Mouse (Mus musculus) thymus, postnatal 25 days (tissue): ENCODE results near the gene Astn1.

Source experiments
- DNase-seq: peaks from one replicate; pipeline ENCODE4 v3.0.0; 2022

Gene Astn1

GRCm38 (mm10) chr1:158421451-158421850 lies 59.4 kb downstream of the Astn1 start:
- no peak for DNase-seq

- DNase-seq: no peak
Measured at GRCm38 (mm10) chr1:158422739-158423138, 60.7 kb downstream of the Astn1 start.

GRCm38 (mm10) chr1:158446071-158446470 lies 84.0 kb downstream of the Astn1 start:
- DNase-seq: no peak

GRCm38 (mm10) chr1:158447956-158448355 lies 85.9 kb downstream of the Astn1 start:
- DNase-seq: no peak

- DNase-seq: no peak
Measured at GRCm38 (mm10) chr1:158452675-158453074, 90.6 kb downstream of the Astn1 start.

- DNase-seq: no peak
Measured at GRCm38 (mm10) chr1:158453587-158453986, 91.5 kb downstream of the Astn1 start.

GRCm38 (mm10) chr1:158463975-158464374 lies 101.9 kb downstream of the Astn1 start:
- no peak for DNase-seq

GRCm38 (mm10) chr1:158465286-158465685 lies 103.2 kb downstream of the Astn1 start:
- DNase-seq: no peak

GRCm38 (mm10) chr1:158477841-158478240 lies 115.8 kb downstream of the Astn1 start:
- no peak for DNase-seq

GRCm38 (mm10) chr1:158480285-158480684 lies 118.2 kb downstream of the Astn1 start:
- no peak for DNase-seq

GRCm38 (mm10) chr1:158483733-158484132 lies 121.7 kb downstream of the Astn1 start:
- DNase-seq: no peak

GRCm38 (mm10) chr1:158489521-158490021 lies 127.5 kb downstream of the Astn1 start:
- no peak for DNase-seq

- DNase-seq: no peak
Measured at GRCm38 (mm10) chr1:158490175-158490574, 128.1 kb downstream of the Astn1 start.

GRCm38 (mm10) chr1:158493289-158493688 lies 131.2 kb downstream of the Astn1 start:
- no peak for DNase-seq

GRCm38 (mm10) chr1:158500140-158500539 lies 138.1 kb downstream of the Astn1 start:
- no peak for DNase-seq

GRCm38 (mm10) chr1:158501019-158501418 lies 138.9 kb downstream of the Astn1 start:
- no peak for DNase-seq

- no peak for DNase-seq
Measured at GRCm38 (mm10) chr1:158507610-158508009, 145.5 kb downstream of the Astn1 start.

- no peak for DNase-seq
Measured at GRCm38 (mm10) chr1:158509112-158509855, 147.2 kb downstream of the Astn1 start.

- DNase-seq: no peak
Measured at GRCm38 (mm10) chr1:158510478-158511207, 148.6 kb downstream of the Astn1 start.

GRCm38 (mm10) chr1:158512089-158512488 lies 150.0 kb downstream of the Astn1 start:
- DNase-seq: no peak

- DNase-seq: no peak
Measured at GRCm38 (mm10) chr1:158512636-158513035, 150.6 kb downstream of the Astn1 start.

GRCm38 (mm10) chr1:158513572-158513971 lies 151.5 kb downstream of the Astn1 start:
- DNase-seq: no peak

- no peak for DNase-seq
Measured at GRCm38 (mm10) chr1:158516558-158516957, 154.5 kb downstream of the Astn1 start.

GRCm38 (mm10) chr1:158536195-158536594 lies 174.1 kb downstream of the Astn1 start:
- DNase-seq: no peak
